Mouse (Mus musculus) heart, postnatal 4 days (tissue): Measurements from ENCODE around the gene Larp7. TPM values are rescaled to one million over a fixed set of nuclear protein-coding genes. Genes with fewer than 3 reads are reported as not detected.

Source experiments
- DNase-seq: peaks from one replicate; pipeline ENCODE4 v3.0.0; 2021
- microRNA-seq, 2 experiments: library from miRNA; unstranded; fragments of <30 nt; microRNA quantifications; one replicate each; pipeline ENCODE4 v1.2.0; 2021 to 2022
- total RNA-seq, 2 experiments: library from RNA; stranded (reverse); gene quantifications; 2 replicates each; pipeline ENCODE4 v1.2.3; 2021

Gene Larp7
- total RNA-seq, 2 experiments from 2014 or later, result 45.7 to 47.6 TPM

- DNase-seq, result no peak
These were observed 41.1 kb downstream of the Larp7 start for GRCm38 (mm10) chr3:127511786-127512746.

GRCm38 (mm10) chr3:127507878-127508783, 45.0 kb downstream of the Larp7 start:
- no peak for DNase-seq

DNA sequence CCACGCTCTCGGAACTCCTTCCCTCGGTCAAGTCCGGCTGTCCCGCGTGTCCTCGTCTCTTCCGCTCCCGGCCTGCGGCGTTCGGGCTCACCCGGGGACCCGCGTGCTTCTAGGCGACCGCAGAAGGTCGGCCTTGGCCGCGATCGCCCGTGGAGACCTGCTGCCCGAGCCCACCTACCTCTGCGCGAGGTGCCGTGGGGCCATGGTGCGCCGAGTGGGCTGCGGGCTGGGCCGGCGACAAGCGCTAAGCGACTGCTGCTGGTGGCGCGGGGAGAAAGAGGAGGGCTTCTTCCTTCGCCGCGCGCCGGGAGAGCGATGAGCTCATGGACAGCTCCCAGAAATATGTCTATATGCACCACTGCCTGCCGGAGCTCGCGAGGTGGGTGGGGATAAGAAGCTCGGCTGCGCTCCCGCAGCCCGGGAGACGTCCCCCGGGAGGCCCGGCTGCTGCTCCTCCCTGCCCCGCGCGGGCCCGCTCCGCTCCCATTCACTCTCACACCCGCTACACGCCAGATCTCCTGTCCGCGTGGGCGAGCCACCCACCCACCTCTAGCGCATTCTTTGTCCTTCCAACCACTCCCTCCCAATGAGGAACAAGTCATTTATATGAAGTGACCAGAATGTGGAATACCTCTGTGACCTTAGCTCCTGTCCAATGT, 54.3 kb downstream of the Larp7 start, which contains the start of gene Ank2:
Gene Ank2 (minus strand): TSS at position 609 of the 659 bp plus-strand sequence.
- DNase-seq, result peak; percentile 63

- DNase-seq, result peak; percentile 24
These were observed 54.9 kb downstream of the Larp7 start for GRCm38 (mm10) chr3:127498197-127498741.

- DNase-seq, result no peak
These were observed 60.5 kb downstream of the Larp7 start for GRCm38 (mm10) chr3:127492663-127493062.

- DNase-seq, result no peak
These were observed 65.8 kb downstream of the Larp7 start for GRCm38 (mm10) chr3:127487302-127487701.

Small RNA genes within 50 kb of the gene (microRNA-seq; reads per million reads assigned to microRNA genes)
- gene Mir302a (16.2 to 19.4 reads per million in 2 experiments), gene Mir302b (10.0 to 17.6 reads per million in 2 experiments), gene Mir302c (2.4 to 4.1 reads per million in 2 experiments), gene Mir302d (28.0 to 34.2 reads per million in 2 experiments), gene Mir367 (0 reads per million in 2 experiments)

Other genes starting within 250 kb of the Larp7 start
- gene Ank2, start 54.0 kb downstream of the Larp7 start, total RNA-seq, result 100 to 1,000 TPM; 223 to 230 TPM
- gene Zgrf1, start 140 bp upstream of the Larp7 start, total RNA-seq, result 1 to 10 TPM; 8.6 to 9.1 TPM
- not detected for gene Neurog2, start 79.8 kb upstream of the Larp7 start, total RNA-seq
- 1 to 10 TPM; 4.4 to 4.6 TPM for gene Alpk1, start 227.2 kb upstream of the Larp7 start, total RNA-seq
- gene Tifa, start 236.5 kb upstream of the Larp7 start, total RNA-seq, result 1 to 10 TPM; 2.0 to 2.1 TPM